Mouse (Mus musculus): Measurements from ENCODE around the gene Zfp738. TPM values are rescaled to one million over a fixed set of nuclear protein-coding genes. Genes with fewer than 3 reads are reported as not detected.

Gene Zfp738
- polyA plus RNA-seq, 1 experiment from 2014 or later, result 12.8 TPM

- Histone ChIP-seq H3K36me3 (no peaks in the 10 kb centered on the region), H3K9me3 (replicated peaks) (no peaks in the 10 kb centered on the region), H3K27ac (replicated peaks) (peak within 1 kb of the TSS; percentile 70), H3K27me3 (replicated peaks) (no peaks in the 10 kb centered on the region), H3K4me1 (peaks cover 9% of the 10 kb centered on the region), H3K9ac (replicated peaks) (peak within 1 kb of the TSS; percentile 76), H3K4me3 (replicated peaks) (peak within 1 kb of the TSS; percentile 73), H3K4me2 (peak within 1 kb of the TSS; percentile 66)
- under 1% methylated on average over 19 of the region's 19 CpGs for WGBS
- ATAC-seq (ENCODE audit: low FRiP score), result peak; percentile 99
Measured at GRCm38 (mm10) chr13:67637294-67638007, 49.4 kb downstream of the Zfp738 start, which contains the start of the genes Gm49345 and Zfp729a. Gene Gm49345, minus strand, starts transcription at chr13:67637769. Gene Zfp729a, minus strand, starts transcription at chr13:67637791.

GRCm38 (mm10) chr13:67610108-67610507, 76.8 kb downstream of the Zfp738 start:
- ATAC-seq (ENCODE audit: low FRiP score), result no peak
- no peak overlapping the region for H3K4me3 ChIP-seq (replicated peaks)

GRCm38 (mm10) chr13:67609066-67609876, 77.6 kb downstream of the Zfp738 start, which contains the start of gene Zfp729b:
Gene Zfp729b, minus strand, starts transcription at chr13:67609707.
- 3% methylated on average over 20 of the region's 20 CpGs for WGBS
- H3K4me1 ChIP-seq, result peaks cover 8% of the 10 kb centered on the region
- peak within 1 kb of the TSS; percentile 60 for H3K4me2 ChIP-seq
- H3K36me3 ChIP-seq, result no peaks in the 10 kb centered on the region; the same call in 1 of the 2 replicates
- H3K27ac ChIP-seq (replicated peaks), result peak within 1 kb of the TSS; percentile 82
- peak within 1 kb of the TSS; percentile 76 for H3K9ac ChIP-seq (replicated peaks)
- H3K27me3 ChIP-seq (replicated peaks), result no peaks in the 10 kb centered on the region
- H3K9me3 ChIP-seq (replicated peaks), result no peaks in the 10 kb centered on the region
- H3K4me3 ChIP-seq (replicated peaks), result peak within 1 kb of the TSS; percentile 82
- peak; percentile 98 for ATAC-seq (ENCODE audit: low FRiP score)

More at GRCm38 (mm10) chr13:67610108-67610507, 76.8 kb downstream of the Zfp738 start:
- Histone ChIP-seq H3K9ac (replicated peaks) (no peak overlapping the region), H3K4me2 (peak overlapping the region; percentile 60), H3K36me3 (no peaks in the 10 kb centered on the region; the same call in 1 of the 2 replicates), H3K9me3 (replicated peaks) (no peaks in the 10 kb centered on the region), H3K27ac (replicated peaks) (no peak overlapping the region), H3K27me3 (replicated peaks) (no peaks in the 10 kb centered on the region), H3K4me1 (peaks cover 8% of the 10 kb centered on the region)
- WGBS, result 92% methylated on average over 4 of the region's 4 CpGs

Other genes with a start within 250 kb of the Zfp738 start
- 5.1 and 7.6 TPM in 2 replicates for gene Zfp874a, start 235.4 kb downstream of the Zfp738 start, polyA plus RNA-seq (2015; fragmentation: Nextera tagmentation; extraction: Ambion mirVana)
- 2.5 and 3.7 TPM in 2 replicates for gene Zfp874b, start 202.8 kb downstream of the Zfp738 start, polyA plus RNA-seq (2015; fragmentation: Nextera tagmentation; extraction: Ambion mirVana)
- 10.4 and 11.2 TPM in 2 replicates for gene Zfp58, start 186.5 kb downstream of the Zfp738 start, polyA plus RNA-seq (2015; fragmentation: Nextera tagmentation; extraction: Ambion mirVana)
- not detected in 2 replicates for gene Gm26965, start 160.9 kb downstream of the Zfp738 start, polyA plus RNA-seq (2015; fragmentation: Nextera tagmentation; extraction: Ambion mirVana)
- gene Zfp87, start 160.9 kb downstream of the Zfp738 start, polyA plus RNA-seq (2015; fragmentation: Nextera tagmentation; extraction: Ambion mirVana), result 30.4 and 37.0 TPM in 2 replicates
- gene Zfp748, start 133.2 kb downstream of the Zfp738 start, polyA plus RNA-seq (2015; fragmentation: Nextera tagmentation; extraction: Ambion mirVana), result 13.1 and 13.2 TPM in 2 replicates
- gene Zfp729b, start 77.4 kb downstream of the Zfp738 start, polyA plus RNA-seq (2015; fragmentation: Nextera tagmentation; extraction: Ambion mirVana), result 4.8 and 4.9 TPM in 2 replicates
- not detected in 2 replicates for gene Gm49345, start 49.3 kb downstream of the Zfp738 start, polyA plus RNA-seq (2015; fragmentation: Nextera tagmentation; extraction: Ambion mirVana)
- 2.9 and 3.4 TPM in 2 replicates for gene Zfp729a, start 49.3 kb downstream of the Zfp738 start, polyA plus RNA-seq (2015; fragmentation: Nextera tagmentation; extraction: Ambion mirVana)
- 8.2 and 8.5 TPM in 2 replicates for gene Zfp65, start 42.1 kb upstream of the Zfp738 start, polyA plus RNA-seq (2015; fragmentation: Nextera tagmentation; extraction: Ambion mirVana)
- 6.5 and 8.1 TPM in 2 replicates for gene Zfp85, start 68.2 kb upstream of the Zfp738 start, polyA plus RNA-seq (2015; fragmentation: Nextera tagmentation; extraction: Ambion mirVana)
- 3.6 and 3.7 TPM in 2 replicates for gene Zfp493, start 92.6 kb upstream of the Zfp738 start, polyA plus RNA-seq (2015; fragmentation: Nextera tagmentation; extraction: Ambion mirVana)
- gene Zfp273, start 126.7 kb upstream of the Zfp738 start, polyA plus RNA-seq (2015; fragmentation: Nextera tagmentation; extraction: Ambion mirVana), result 12.7 and 13.2 TPM in 2 replicates
- gene Gm10037, start 144.0 kb upstream of the Zfp738 start, polyA plus RNA-seq (2015; fragmentation: Nextera tagmentation; extraction: Ambion mirVana), result 5.8 and 7.2 TPM in 2 replicates
- gene BC048507, start 176.3 kb upstream of the Zfp738 start, polyA plus RNA-seq (2015; fragmentation: Nextera tagmentation; extraction: Ambion mirVana), result not detected in 2 replicates